Mouse (Mus musculus) spleen, postnatal 4 days (tissue): ENCODE results near the gene Ermap.

ENCODE experiments used
- DNase-seq, 2 experiments: peaks; one replicate each; pipeline ENCODE4 v3.0.0; 2022; ENCODE audit warnings: low spot score in 2 of 2

The Ermap gene

GRCm38 (mm10) chr4:119189864-119190263 is at the start of gene Ermap:
Gene Ermap, minus strand, starts transcription at chr4:119190011.
- DNase-seq: peak; percentile 76 to 82

- peak in 1 of 2 experiments; percentile 27 for DNase-seq
Measured at GRCm38 (mm10) chr4:119239181-119239682, 49.4 kb upstream of the Ermap start.

- DNase-seq: no peak
Measured at GRCm38 (mm10) chr4:119238661-119239060, 48.9 kb upstream of the Ermap start.

GRCm38 (mm10) chr4:119234348-119234747 is 44.5 kb upstream of the Ermap start:
- DNase-seq: no peak

DNA sequence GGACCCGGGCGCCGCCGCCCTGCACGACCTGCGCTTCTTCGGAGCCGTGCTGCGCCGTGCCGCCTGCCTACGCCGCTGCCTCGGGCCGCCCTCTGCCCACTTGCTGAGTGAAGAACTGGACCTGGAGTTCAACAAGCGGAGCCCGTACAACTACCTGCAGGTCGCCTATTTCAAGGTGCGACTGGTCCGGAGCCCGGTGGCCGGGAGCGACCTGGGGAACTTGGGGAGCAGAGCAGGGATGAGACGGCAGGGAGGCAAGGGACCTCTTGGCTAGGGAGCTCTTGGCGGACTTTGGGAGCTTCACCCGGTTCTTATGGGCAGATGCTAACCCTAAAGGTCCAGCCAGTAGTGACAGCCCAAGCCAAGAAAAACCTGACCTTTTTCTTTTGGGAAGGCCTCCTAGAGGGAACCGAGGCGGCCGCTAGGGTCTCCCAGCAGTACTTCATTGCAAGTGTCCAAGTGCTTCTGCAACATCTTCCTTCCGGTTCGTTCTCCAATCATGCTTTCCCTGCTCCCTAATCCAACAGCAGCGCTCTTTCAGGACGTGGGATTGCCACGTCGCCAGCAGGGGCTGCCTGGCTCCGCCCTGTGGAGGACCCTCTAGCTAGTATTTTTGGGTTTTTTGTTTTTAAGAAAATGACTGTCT is 43.6 kb upstream of the Ermap start:
- DNase-seq: peak; percentile 49 to 83

- DNase-seq: peak; percentile 99
Measured at GRCm38 (mm10) chr4:119232410-119233255, 42.8 kb upstream of the Ermap start, which contains the start of the genes AU022252 and P3h1. Gene AU022252, minus strand, starts transcription at chr4:119232712. Gene P3h1, plus strand, starts transcription at chr4:119232915.

- no peak for DNase-seq
Measured at GRCm38 (mm10) chr4:119226751-119227150, 36.9 kb upstream of the Ermap start.

- no peak for DNase-seq
Measured at GRCm38 (mm10) chr4:119225719-119226118, 35.9 kb upstream of the Ermap start.

- DNase-seq: no peak
Measured at GRCm38 (mm10) chr4:119224534-119224933, 34.7 kb upstream of the Ermap start.

GRCm38 (mm10) chr4:119223696-119224095 is 33.9 kb upstream of the Ermap start:
- DNase-seq: peak in 1 of 2 experiments; percentile 25

DNA sequence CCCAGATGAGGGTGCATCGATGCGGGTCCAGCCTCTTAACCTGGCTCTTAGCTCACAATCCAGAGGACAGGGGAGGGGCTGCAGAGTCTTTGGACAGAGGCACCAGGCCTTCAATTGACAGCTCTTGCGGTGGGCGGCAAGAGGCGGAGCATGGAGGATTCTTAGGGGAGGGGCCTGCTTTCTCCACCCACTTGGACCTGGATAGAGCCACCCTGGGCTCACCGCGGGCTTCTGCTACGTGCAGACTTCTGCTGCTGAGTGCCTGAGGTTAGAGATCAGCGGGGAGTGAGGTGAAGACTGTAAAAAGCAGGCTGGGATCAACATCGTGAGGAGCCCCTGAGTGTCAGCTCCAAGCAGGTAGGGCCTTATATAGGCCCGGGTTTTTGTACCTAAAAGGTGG is 28.4 kb upstream of the Ermap start, which contains the start of gene Tmem269:
Tmem269 (minus strand) TSS at position 49 of the 400 bp plus-strand sequence.
- no peak for DNase-seq

GRCm38 (mm10) chr4:119216667-119217066 is 26.9 kb upstream of the Ermap start:
- DNase-seq: no peak

DNA sequence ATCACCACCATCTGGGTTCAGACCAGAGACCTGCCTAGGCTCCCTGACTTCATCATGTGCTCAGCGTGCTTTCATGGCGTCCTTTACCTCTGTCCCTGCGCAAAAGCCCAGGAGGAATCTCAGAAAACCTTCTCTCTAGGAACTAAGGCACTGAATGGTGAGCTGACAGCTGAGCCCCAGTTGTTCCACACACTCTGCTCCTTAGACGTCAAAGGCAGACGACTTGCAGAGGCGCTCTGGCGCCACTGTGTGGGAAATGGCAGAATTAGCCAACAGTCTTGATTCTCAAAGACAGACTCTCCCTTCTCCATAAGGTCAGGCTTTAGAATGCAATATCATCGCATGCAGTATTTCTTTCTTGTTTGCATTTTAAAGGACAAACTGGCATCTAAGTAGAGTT is 14.9 kb upstream of the Ermap start:
- peak; percentile 69 to 84 for DNase-seq

DNA sequence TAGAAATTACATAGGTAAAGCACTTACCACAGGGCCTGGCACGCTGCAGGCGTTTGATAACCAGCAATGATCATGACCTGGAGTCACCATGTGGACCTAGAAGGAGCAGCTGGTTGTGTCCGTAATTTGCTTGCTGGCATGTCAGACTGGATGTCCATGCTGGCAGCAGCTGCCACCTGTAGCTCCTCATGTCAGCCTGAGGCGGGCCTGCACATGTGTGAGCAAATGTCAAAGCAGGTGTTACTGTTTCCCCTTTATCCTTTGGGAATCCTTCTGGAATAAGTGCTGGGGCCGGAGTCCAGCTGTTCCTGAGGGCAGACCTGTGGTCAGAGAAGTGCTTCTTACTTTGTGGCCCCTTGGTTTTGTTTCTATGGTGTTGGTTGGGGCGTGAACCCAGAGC is 8.3 kb upstream of the Ermap start:
- no peak for DNase-seq

DNA sequence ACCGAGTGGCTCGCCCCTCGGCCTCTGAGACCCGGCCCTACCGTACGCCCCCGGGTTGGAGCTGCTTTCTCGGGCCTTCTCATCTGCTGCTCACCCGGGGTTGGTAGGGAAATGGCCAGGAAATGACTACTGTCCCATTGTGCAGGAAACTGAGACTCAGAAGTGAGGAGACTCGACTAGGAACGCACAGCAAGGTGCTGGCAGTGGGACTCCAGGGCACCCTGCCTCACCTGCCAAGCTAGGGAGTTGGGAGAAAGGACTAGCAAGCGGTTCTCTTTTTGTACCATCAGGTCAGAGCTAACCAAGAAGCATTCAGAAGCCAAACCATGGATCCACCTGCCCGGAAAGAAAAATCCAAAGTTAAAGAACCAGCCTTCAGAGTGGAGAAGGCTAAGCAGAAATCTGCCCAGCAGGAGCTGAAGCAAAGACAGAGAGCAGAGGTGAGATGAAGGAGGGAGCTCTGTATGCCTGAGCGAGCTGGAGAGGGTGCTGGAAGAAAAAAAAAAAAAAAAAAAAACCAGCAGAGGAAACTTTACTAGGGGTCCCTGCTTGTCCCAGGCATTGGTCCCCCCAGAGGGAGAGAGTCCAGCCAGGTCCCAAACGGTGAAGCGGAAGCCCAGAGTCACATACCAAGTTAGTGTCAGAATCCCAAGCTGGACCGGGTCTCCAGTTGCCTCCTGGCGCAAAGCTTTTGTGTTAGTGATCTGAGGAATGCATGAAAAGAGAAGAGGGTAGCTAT is 5.9 kb upstream of the Ermap start:
- no peak for DNase-seq

DNA sequence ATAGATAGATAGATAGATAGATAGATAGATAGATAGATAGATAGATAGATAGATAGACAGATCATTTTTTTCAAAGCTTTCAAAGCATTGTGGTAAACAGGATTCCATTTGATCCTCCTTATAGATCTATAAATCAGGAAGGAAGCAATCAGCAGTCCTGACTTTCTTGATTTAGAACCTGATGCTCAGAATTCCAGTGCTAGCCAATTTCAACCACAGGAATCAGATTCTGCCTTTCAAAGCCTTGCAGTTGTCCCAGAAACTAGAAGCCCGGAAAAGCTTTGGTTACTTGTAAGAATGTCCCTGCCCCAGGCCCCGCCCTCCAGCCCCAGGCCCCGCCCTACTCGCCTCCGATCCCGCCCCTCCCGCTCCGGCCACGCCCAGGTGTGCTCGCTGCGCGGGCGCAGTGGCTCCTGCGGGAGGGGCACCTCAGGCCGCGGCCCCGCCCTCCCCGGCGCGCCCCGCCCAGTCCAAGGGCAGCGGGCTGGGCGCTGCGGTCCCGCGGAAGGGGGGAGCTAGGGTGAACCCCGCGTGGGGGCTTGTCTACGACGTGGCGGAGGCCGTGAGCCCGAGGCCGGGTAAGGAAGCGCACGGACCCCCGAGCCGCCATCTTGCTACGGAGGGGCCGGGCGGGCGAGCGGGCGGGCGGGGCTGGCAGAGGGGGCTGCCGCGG is 5.2 kb upstream of the Ermap start, which contains the start of gene Svbp:
Svbp (plus strand) TSS at position 398 of the 673 bp plus-strand sequence.
- peak; percentile 93 to 98 for DNase-seq

DNA sequence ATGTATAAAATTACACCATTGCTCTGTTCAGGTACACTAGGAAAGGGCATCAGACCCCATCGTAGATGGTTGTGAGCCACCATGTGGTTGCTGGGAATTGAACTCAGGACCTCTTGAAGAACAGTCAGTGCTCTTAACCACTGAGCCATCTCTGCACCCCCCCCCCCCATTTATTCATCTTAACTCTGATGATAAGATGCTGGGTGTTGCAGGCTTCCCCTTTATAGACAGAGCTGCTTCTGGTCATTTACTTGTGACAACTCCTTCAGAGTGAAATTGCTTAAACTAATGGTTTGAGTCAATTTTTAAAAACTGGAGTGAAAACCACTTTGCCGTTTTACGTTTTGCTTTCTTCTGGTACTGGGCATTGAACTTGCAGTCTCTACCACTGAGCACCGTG is 2.9 kb upstream of the Ermap start:
- DNase-seq: no peak

DNA sequence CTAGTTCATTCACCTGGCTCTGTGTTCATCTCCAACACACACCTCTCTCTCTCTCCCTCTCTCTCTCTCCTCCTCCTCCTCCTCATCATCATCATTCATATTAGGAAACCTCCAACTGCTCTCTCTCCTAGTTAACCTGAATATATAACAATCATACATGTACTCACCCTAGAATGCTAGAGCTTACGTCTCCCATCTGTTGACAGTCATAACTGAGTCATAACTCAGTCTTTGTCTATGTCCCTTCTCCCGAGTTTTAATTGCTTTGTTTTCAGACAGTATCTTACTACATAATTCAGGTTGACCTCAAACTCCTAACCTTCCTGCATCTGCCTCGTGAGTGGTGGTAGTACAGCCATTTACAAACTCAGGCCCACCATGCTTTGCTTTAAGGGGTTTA is 1.5 kb upstream of the Ermap start:
- no peak for DNase-seq

DNA sequence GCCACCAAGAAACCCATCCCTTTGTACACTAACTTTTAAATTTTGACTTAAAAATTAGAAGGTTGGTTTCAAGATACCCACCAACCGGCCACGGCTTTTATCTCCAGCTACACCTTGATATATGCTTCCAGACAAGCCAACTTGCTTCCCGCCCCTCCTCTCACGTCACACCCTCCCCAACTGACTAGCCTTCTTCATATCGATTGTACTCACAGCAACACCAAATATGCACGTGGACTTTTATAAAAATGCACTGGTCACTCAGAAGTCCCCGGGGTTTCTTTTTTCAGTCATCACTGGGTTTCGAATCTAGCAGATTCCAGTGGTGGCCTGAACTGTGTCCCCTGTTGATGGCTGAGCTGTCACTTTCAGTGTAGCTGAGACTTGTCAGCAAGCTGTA is 807 bp upstream of the Ermap start:
- peak; percentile 76 to 81 for DNase-seq

- DNase-seq: no peak
Measured at GRCm38 (mm10) chr4:119189392-119189791, 419 bp downstream of the Ermap start.

DNA sequence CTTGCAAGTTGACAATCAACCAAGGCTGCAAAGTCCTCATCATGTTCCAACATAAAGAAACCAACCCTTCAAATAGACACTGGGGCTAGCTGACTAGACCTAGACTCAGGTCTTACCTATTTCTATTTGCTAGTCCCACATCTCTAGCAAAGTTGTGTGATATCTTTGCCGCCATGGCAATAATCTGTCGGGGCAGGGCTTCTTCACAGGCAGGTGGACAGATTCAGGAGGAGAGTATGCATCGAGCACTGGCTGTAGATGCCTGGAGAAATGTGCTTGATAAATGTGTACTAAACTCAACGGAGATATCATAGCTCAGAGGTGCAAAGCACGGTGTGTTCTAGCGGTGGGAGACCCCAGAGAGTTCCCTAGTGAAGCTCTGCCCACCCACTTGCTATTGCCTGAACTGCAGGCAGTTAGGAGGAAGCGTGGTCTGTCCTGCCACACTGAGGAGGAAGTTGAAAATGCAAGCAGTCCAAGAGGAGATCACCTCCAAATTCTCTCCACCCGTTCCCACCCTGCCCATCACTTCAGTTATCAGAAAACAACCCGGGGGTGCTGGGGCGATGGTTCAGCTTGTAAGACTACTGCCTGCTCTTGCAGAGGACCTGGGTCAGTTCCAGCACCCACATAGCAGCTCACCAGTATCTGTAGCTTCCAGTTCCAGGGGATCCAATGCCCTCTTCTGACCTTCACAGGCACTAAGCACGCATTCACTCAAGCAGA is 1.6 kb downstream of the Ermap start:
- peak; percentile 67 to 79 for DNase-seq
